Mouse (Mus musculus) brain, embryonic 14.5 days (tissue): ENCODE data around the gene Cog5.

Experiments
- CTCF ChIP-seq: fragments of 200-500 bp; IDR thresholded peaks from 2 replicates; pipeline ENCODE4 v1.5.1; 2012; ENCODE audit warnings: inconsistent platforms, mild to moderate bottlenecking, moderate library complexity, borderline replicate concordance; ENCODE audit not compliant: insufficient read depth, insufficient read length; ENCODE audit errors: extremely low read depth
- POLR2A ChIP-seq: fragments of 200-500 bp; IDR thresholded peaks from 2 replicates; pipeline ENCODE4 v1.6.1; 2012; ENCODE audit warnings: mild to moderate bottlenecking, inconsistent platforms, borderline replicate concordance; ENCODE audit not compliant: poor library complexity, insufficient read depth, insufficient read length, severe bottlenecking; ENCODE audit errors: extremely low read depth

DNA sequence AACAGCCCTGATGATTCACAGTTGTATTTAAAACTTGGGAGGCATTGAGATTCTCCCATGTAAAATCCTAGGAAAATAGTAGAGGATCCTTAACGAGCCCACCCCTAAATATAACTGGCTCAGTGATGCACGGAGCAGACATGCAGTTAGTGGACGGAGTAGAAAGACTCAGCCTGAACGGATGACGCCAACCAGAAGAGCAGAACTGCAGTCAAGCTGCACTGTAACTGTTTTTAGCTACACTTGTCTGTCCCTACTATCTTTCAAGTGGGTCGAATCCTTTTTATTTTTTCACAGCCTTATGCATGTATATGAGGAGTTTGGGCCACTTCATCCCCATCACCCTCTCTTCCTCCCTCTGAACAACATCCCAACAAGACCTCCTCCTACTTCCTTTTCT is 331.1 kb downstream of the Cog5 start:
- TF ChIP-seq CTCF = no peak
- no peak for TF ChIP-seq POLR2A
